Mouse (Mus musculus): ENCODE results near the gene Gatad2a. TPM values are rescaled to one million over a fixed set of nuclear protein-coding genes. Genes with fewer than 3 reads are reported as not detected.
"Not testable (repeated sequence)": the region's sequence is repeated elsewhere in the genome, so short reads cannot be mapped to it uniquely, and the experiment has no call there.

Gene Gatad2a
- polyA plus RNA-seq, 1 experiment from 2014 or later = 92.4 TPM

GRCm38 (mm10) chr8:70003204-70003657 lies 7.0 kb upstream of the Gatad2a start:
- no peak for DNase-seq
- ATAC-seq (ENCODE audit: insufficient read depth) = no peak
- H3K9ac ChIP-seq = no peak overlapping the region
- no peaks in the 10 kb centered on the region for H3K27me3 ChIP-seq (ENCODE audit: insufficient read depth, low read length)
- WGBS = 53% methylated on average over 4 of the region's 4 CpGs
- no peak overlapping the region for H3K4me2 ChIP-seq
- no peak overlapping the region for H3K4me3 ChIP-seq (ENCODE audit: low read depth, low read length)
- no peaks in the 10 kb centered on the region for H3K4me1 ChIP-seq (ENCODE audit: insufficient read depth)
- H3K36me3 ChIP-seq (ENCODE audit: insufficient read depth) = no peaks in the 10 kb centered on the region
- no peaks in the 10 kb centered on the region for H3K9me3 ChIP-seq (ENCODE audit: low read depth, low read length)
- no peak overlapping the region for H3K27ac ChIP-seq (ENCODE audit: low read depth)
- TF ChIP-seq CTCF (IDR thresholded peaks at IDR 0.05; ENCODE audit: low read depth) = no peak

- H3K9ac ChIP-seq; H3K36me3 ChIP-seq (ENCODE audit: insufficient read depth); H3K4me1 ChIP-seq (ENCODE audit: insufficient read depth); DNase-seq; H3K27me3 ChIP-seq (ENCODE audit: insufficient read depth, low read length); ATAC-seq (ENCODE audit: insufficient read depth); H3K9me3 ChIP-seq (ENCODE audit: low read depth, low read length): not testable (repeated sequence)
- Histone ChIP-seq H3K4me2 (peak overlapping the region; percentile 60), H3K4me3 (ENCODE audit: low read depth, low read length) (peak overlapping the region; percentile 24; the same call in 1 of the 2 replicates), H3K27ac (ENCODE audit: low read depth) (peak overlapping the region; percentile 89)
- WGBS = 37% methylated on average over 7 of the region's 7 CpGs
These were observed 5.7 kb upstream of the Gatad2a start for GRCm38 (mm10) chr8:70001892-70002191.

- H3K4me1 ChIP-seq (ENCODE audit: insufficient read depth) = no peaks in the 10 kb centered on the region
- no peaks in the 10 kb centered on the region for H3K27me3 ChIP-seq (ENCODE audit: insufficient read depth, low read length)
- peak overlapping the region; percentile 40; the same call in 1 of the 2 replicates for H3K9ac ChIP-seq
- no peaks in the 10 kb centered on the region for H3K9me3 ChIP-seq (ENCODE audit: low read depth, low read length)
- DNase-seq (peak; percentile 80), ATAC-seq (ENCODE audit: insufficient read depth) (peak; percentile 46; the same call in 1 of the 2 replicates)
- peak; percentile 67 for TF ChIP-seq CTCF (IDR thresholded peaks at IDR 0.05; ENCODE audit: low read depth)
- 1% methylated on average over 16 of the region's 16 CpGs for WGBS
- peak overlapping the region; percentile 24; the same call in 1 of the 2 replicates for H3K4me3 ChIP-seq (ENCODE audit: low read depth, low read length)
- H3K36me3 ChIP-seq (ENCODE audit: insufficient read depth) = no peaks in the 10 kb centered on the region
- peak overlapping the region; percentile 89 for H3K27ac ChIP-seq (ENCODE audit: low read depth)
- peak overlapping the region; percentile 60 for H3K4me2 ChIP-seq
These were observed 5.2 kb upstream of the Gatad2a start for GRCm38 (mm10) chr8:70001176-70001891.

- Histone ChIP-seq H3K9ac (no peak overlapping the region), H3K4me3 (ENCODE audit: low read depth, low read length) (no peak overlapping the region), H3K9me3 (ENCODE audit: low read depth, low read length) (no peaks in the 10 kb centered on the region), H3K27me3 (ENCODE audit: insufficient read depth, low read length) (no peaks in the 10 kb centered on the region), H3K4me1 (ENCODE audit: insufficient read depth) (no peaks in the 10 kb centered on the region; the same call in 1 of the 2 replicates), H3K27ac (ENCODE audit: low read depth) (no peak overlapping the region), H3K4me2 (no peak overlapping the region), H3K36me3 (ENCODE audit: insufficient read depth) (no peaks in the 10 kb centered on the region)
- WGBS = 78% methylated on average over 2 of the region's 2 CpGs
- ATAC-seq (ENCODE audit: insufficient read depth) = no peak
- no peak for TF ChIP-seq CTCF (IDR thresholded peaks at IDR 0.05; ENCODE audit: low read depth)
- no peak for DNase-seq
These were observed 4.0 kb upstream of the Gatad2a start for GRCm38 (mm10) chr8:70000226-70000625.

GRCm38 (mm10) chr8:69999236-69999635 lies 3.1 kb upstream of the Gatad2a start:
- no peak for TF ChIP-seq CTCF (IDR thresholded peaks at IDR 0.05; ENCODE audit: low read depth)
- Histone ChIP-seq H3K4me3 (ENCODE audit: low read depth, low read length) (no peak overlapping the region), H3K36me3 (ENCODE audit: insufficient read depth) (no peaks in the 10 kb centered on the region), H3K4me2 (no peak overlapping the region), H3K27ac (ENCODE audit: low read depth) (no peak overlapping the region), H3K9ac (no peak overlapping the region), H3K27me3 (ENCODE audit: insufficient read depth, low read length) (no peaks in the 10 kb centered on the region), H3K4me1 (ENCODE audit: insufficient read depth) (peaks cover 6% of the 10 kb centered on the region), H3K9me3 (ENCODE audit: low read depth, low read length) (no peaks in the 10 kb centered on the region)
- WGBS = 91% methylated on average over 4 of the region's 4 CpGs
- ATAC-seq (ENCODE audit: insufficient read depth) (no peak), DNase-seq (no peak)

- H3K27ac ChIP-seq (ENCODE audit: low read depth) = no peak overlapping the region
- no peaks in the 10 kb centered on the region for H3K9me3 ChIP-seq (ENCODE audit: low read depth, low read length)
- H3K27me3 ChIP-seq (ENCODE audit: insufficient read depth, low read length) = no peaks in the 10 kb centered on the region
- H3K9ac ChIP-seq = no peak overlapping the region
- TF ChIP-seq CTCF (IDR thresholded peaks at IDR 0.05; ENCODE audit: low read depth) = no peak
- WGBS = 92% methylated on average over 3 of the region's 3 CpGs
- H3K36me3 ChIP-seq (ENCODE audit: insufficient read depth) = no peaks in the 10 kb centered on the region
- H3K4me1 ChIP-seq (ENCODE audit: insufficient read depth) = peaks cover 6% of the 10 kb centered on the region
- DNase-seq (no peak), ATAC-seq (ENCODE audit: insufficient read depth) (no peak)
- H3K4me3 ChIP-seq (ENCODE audit: low read depth, low read length) = no peak overlapping the region
- no peak overlapping the region for H3K4me2 ChIP-seq
These were observed 2.5 kb upstream of the Gatad2a start for GRCm38 (mm10) chr8:69998706-69999105.

GRCm38 (mm10) chr8:69996589-69997285 lies 553 bp upstream of the Gatad2a start:
- 1% methylated on average over 35 of the region's 35 CpGs for WGBS
- Histone ChIP-seq H3K36me3 (ENCODE audit: insufficient read depth) (peaks cover 5% of the 10 kb centered on the region; the same call in 1 of the 2 replicates), H3K9me3 (ENCODE audit: low read depth, low read length) (no peaks in the 10 kb centered on the region), H3K4me3 (ENCODE audit: low read depth, low read length) (peak overlapping the region; percentile 91), H3K4me2 (peak overlapping the region; percentile 69), H3K9ac (peak overlapping the region; percentile 67), H3K27me3 (ENCODE audit: insufficient read depth, low read length) (no peaks in the 10 kb centered on the region), H3K27ac (ENCODE audit: low read depth) (peak overlapping the region; percentile 91), H3K4me1 (ENCODE audit: insufficient read depth) (peaks cover 6% of the 10 kb centered on the region)
- ATAC-seq (ENCODE audit: insufficient read depth) = no peak; the same call in 1 of the 2 replicates
- no peak for DNase-seq
- peak; percentile 42 for TF ChIP-seq CTCF (IDR thresholded peaks at IDR 0.05; ENCODE audit: low read depth)

Measured in lung, embryonic 14.5 days (tissue).